Mouse (Mus musculus) erythroblast, embryonic 14.5 days (primary cell): ENCODE measurements around the gene Llgl1. TPM values are rescaled to one million over a fixed set of nuclear protein-coding genes. Genes with fewer than 3 reads are reported as not detected.

ENCODE experiments used
- H3K27me3 ChIP-seq: 2 replicates; pipeline ENCODE4 v1.6.1; 2012; ENCODE audit warnings: inconsistent platforms; ENCODE audit not compliant: control insufficient read depth
- H3K36me3 ChIP-seq: 2 replicates; pipeline ENCODE4 v1.6.1; 2012; ENCODE audit warnings: mild to moderate bottlenecking, inconsistent platforms; ENCODE audit not compliant: control insufficient read depth
- H3K4me1 ChIP-seq: 2 replicates; pipeline ENCODE4 v1.6.1; 2012; ENCODE audit warnings: inconsistent platforms; ENCODE audit not compliant: control insufficient read depth
- H3K4me3 ChIP-seq: replicated peaks from 2 replicates; pipeline ENCODE3; 2012; ENCODE audit warnings: moderate library complexity, mild to moderate bottlenecking, inconsistent platforms
- H3K9me3 ChIP-seq: 2 replicates; pipeline ENCODE4 v1.6.1; 2012; ENCODE audit warnings: low read length, inconsistent platforms, mixed read lengths; ENCODE audit not compliant: control insufficient read depth
- GATA1 ChIP-seq: IDR thresholded peaks from 2 replicates; pipeline ENCODE4 v1.6.1; 2012; ENCODE audit warnings: low read length, inconsistent platforms, mixed read lengths
- TAL1 ChIP-seq: IDR thresholded peaks from 3 replicates; pipeline ENCODE4 v1.6.1; 2012; ENCODE audit warnings: low read length, inconsistent platforms, mixed read lengths
- polyA plus RNA-seq: library from polyadenylated mRNA; stranded (reverse); fragments of >175 nt; gene quantifications from 2 replicates; pipeline ENCODE4 v1.2.3, GENCODE M21; 2012

Llgl1 gene
- polyA plus RNA-seq, 1 experiment, result 2.5 TPM

- Histone ChIP-seq H3K27me3 (no peaks in the 10 kb centered on the region), H3K36me3 (peaks cover 96% of the 10 kb centered on the region), H3K4me3 (no peak overlapping the region), H3K4me1 (peaks cover 8% of the 10 kb centered on the region), H3K9me3 (no peaks in the 10 kb centered on the region)
- TF ChIP-seq TAL1, result no peak
- no peak for TF ChIP-seq GATA1
These were observed 16.3 kb downstream of the Llgl1 start for GRCm38 (mm10) chr11:60715833-60716232.

- Histone ChIP-seq H3K4me1 (peaks cover 8% of the 10 kb centered on the region), H3K4me3 (no peak overlapping the region), H3K9me3 (no peaks in the 10 kb centered on the region), H3K27me3 (no peaks in the 10 kb centered on the region), H3K36me3 (peaks cover 96% of the 10 kb centered on the region)
- TF ChIP-seq TAL1 (no peak), GATA1 (no peak)
These were observed 19.7 kb downstream of the Llgl1 start for GRCm38 (mm10) chr11:60719263-60719662.

GRCm38 (mm10) chr11:60726601-60727391, 27.3 kb downstream of the Llgl1 start, which contains the start of gene Flii:
Gene Flii (minus strand): TSS chr11:60727263.
- H3K9me3 ChIP-seq, result no peaks in the 10 kb centered on the region
- no peak for TF ChIP-seq GATA1
- no peak for TF ChIP-seq TAL1
- H3K36me3 ChIP-seq, result peaks cover 51% of the 10 kb centered on the region

GRCm38 (mm10) chr11:60727392-60728140, 28.0 kb downstream of the Llgl1 start:
- no peak for TF ChIP-seq GATA1
- TF ChIP-seq TAL1, result no peak
- peaks cover 37% of the 10 kb centered on the region for H3K4me1 ChIP-seq
- H3K9me3 ChIP-seq, result no peaks in the 10 kb centered on the region
- peaks cover 49% of the 10 kb centered on the region for H3K36me3 ChIP-seq
- H3K4me3 ChIP-seq, result peak overlapping the region; percentile 89
- H3K27me3 ChIP-seq, result no peaks in the 10 kb centered on the region

More at GRCm38 (mm10) chr11:60726601-60727391, 27.3 kb downstream of the Llgl1 start, which contains the start of gene Flii:
- Histone ChIP-seq H3K4me3 (peak within 1 kb of the TSS; percentile 89), H3K27me3 (no peaks in the 10 kb centered on the region), H3K4me1 (peaks cover 37% of the 10 kb centered on the region)

- Histone ChIP-seq H3K4me1 (peaks cover 37% of the 10 kb centered on the region), H3K27me3 (no peaks in the 10 kb centered on the region), H3K36me3 (peaks cover 48% of the 10 kb centered on the region), H3K9me3 (no peaks in the 10 kb centered on the region), H3K4me3 (peak within 1 kb of the TSS; percentile 89)
- TF ChIP-seq GATA1 (no peak), TAL1 (no peak)
These were observed 28.8 kb downstream of the Llgl1 start, which contains the start of gene Mief2 for GRCm38 (mm10) chr11:60728260-60728761. Gene Mief2 (plus strand): TSS chr11:60728398.

- Histone ChIP-seq H3K4me1 (peaks cover 38% of the 10 kb centered on the region), H3K36me3 (peaks cover 39% of the 10 kb centered on the region), H3K27me3 (no peaks in the 10 kb centered on the region)
These were observed 29.7 kb downstream of the Llgl1 start for GRCm38 (mm10) chr11:60729217-60729641.

GRCm38 (mm10) chr11:60730169-60730568, 30.6 kb downstream of the Llgl1 start:
- no peaks in the 10 kb centered on the region for H3K9me3 ChIP-seq
- TF ChIP-seq GATA1 (no peak), TAL1 (no peak)
- H3K4me1 ChIP-seq, result peaks cover 39% of the 10 kb centered on the region
- no peaks in the 10 kb centered on the region for H3K27me3 ChIP-seq
- peaks cover 30% of the 10 kb centered on the region for H3K36me3 ChIP-seq
- no peak overlapping the region for H3K4me3 ChIP-seq

More at GRCm38 (mm10) chr11:60729217-60729641, 29.7 kb downstream of the Llgl1 start:
- no peak for TF ChIP-seq GATA1
- no peak for TF ChIP-seq TAL1
- Histone ChIP-seq H3K9me3 (no peaks in the 10 kb centered on the region), H3K4me3 (peak overlapping the region; percentile 89)

GRCm38 (mm10) chr11:60731251-60731650, 31.7 kb downstream of the Llgl1 start:
- no peaks in the 10 kb centered on the region for H3K9me3 ChIP-seq
- H3K4me3 ChIP-seq, result no peak overlapping the region
- TF ChIP-seq TAL1 (no peak), GATA1 (no peak)
- H3K4me1 ChIP-seq, result peaks cover 37% of the 10 kb centered on the region
- H3K27me3 ChIP-seq, result no peaks in the 10 kb centered on the region
- H3K36me3 ChIP-seq, result peaks cover 31% of the 10 kb centered on the region

GRCm38 (mm10) chr11:60734206-60734605, 34.7 kb downstream of the Llgl1 start:
- H3K36me3 ChIP-seq, result peaks cover 46% of the 10 kb centered on the region
- H3K4me1 ChIP-seq, result peaks cover 33% of the 10 kb centered on the region
- no peak for TF ChIP-seq GATA1
- TF ChIP-seq TAL1, result no peak
- no peaks in the 10 kb centered on the region for H3K27me3 ChIP-seq
- no peak overlapping the region for H3K4me3 ChIP-seq
- peaks cover 5% of the 10 kb centered on the region for H3K9me3 ChIP-seq
